Mouse (Mus musculus): Measurements from ENCODE around the gene Slco6c1.

Slco6c1 gene

GRCm38 (mm10) chr1:97128201-97128600 is at the start of gene Slco6c1:
Gene Slco6c1 (minus strand): TSS chr1:97128301.
- ChIA-PET CTCF (no interaction called here), POLR2A (no interaction called here)

GRCm38 (mm10) chr1:97038982-97039381 is 89.1 kb downstream of the Slco6c1 start:
- ChIA-PET CTCF (interaction anchor here (0.6 to 1.9 kb wide), 7 partner anchors 24 to 1438 kb away, joined by 3 to 9 read pairs (median 4); no protein-coding TSS in a partner anchor), POLR2A (no interaction called here)

DNA sequence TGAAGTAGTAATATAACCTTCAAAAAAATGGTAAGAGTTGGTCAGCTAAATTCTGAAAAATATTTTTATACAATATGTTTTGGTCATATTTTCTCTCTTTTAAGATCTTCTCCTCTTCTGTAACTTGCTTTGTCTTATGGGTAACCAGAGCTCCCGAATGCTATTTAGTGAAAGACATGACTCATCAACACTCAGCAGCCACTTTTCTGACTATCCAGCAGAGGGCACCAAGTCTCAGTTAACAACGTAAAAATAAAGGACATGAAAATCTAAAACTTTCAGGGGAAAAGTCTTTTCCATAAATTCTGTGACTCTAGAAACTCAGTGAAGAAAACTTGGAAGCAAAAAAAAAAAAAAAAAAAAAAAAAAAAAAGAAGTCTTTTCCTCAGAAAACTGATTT is 89.6 kb downstream of the Slco6c1 start:
- ChIA-PET CTCF (interaction anchor here (0.6 to 1.9 kb wide), 13 partner anchors 20 to 1438 kb away, joined by 3 to 13 read pairs (median 4); no protein-coding TSS in a partner anchor), POLR2A (no interaction called here)

DNA sequence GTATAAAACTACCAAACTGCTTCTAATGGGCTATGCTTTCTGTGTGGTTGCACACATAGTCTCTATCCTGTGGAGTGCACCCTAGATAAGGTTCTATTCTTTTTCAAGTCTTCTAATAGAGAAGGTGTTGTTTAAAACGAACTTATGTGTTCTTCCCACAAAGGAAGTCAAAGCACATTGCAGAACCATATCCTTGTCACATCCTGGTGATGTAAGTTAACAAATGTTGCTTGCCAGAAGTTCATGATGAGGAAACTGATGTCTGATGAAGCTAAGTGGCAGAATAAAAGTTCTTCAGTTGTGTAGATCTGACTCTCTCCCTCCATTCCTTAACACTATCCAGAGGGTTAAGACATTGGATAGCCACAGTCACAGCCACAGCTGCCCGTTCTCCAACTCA is 90.1 kb downstream of the Slco6c1 start:
- ChIA-PET POLR2A (no interaction called here), CTCF (interaction anchor here (0.6 to 1.9 kb wide), 9 partner anchors 19 to 950 kb away, joined by 3 to 13 read pairs (median 8); no protein-coding TSS in a partner anchor)

DNA sequence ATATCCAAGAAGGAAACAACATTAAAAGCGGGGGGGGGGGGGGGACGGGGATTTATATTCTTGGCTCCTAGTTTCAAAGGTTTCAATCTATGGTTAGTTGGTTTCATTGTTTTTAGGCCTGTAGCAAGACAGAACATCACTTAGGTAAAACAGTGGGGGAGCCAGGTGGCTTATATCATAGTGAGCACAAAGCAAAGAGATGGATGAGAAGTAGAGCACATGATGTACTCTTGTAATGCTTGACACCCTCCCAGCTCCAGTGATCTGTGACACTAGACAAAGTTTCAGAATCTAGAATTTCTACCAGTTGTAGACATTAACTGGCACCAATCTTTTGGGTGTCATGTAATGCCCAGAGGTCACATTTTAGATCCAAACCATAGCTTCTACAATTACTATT is 106.7 kb downstream of the Slco6c1 start:
- POLR2A ChIA-PET = interaction anchor here in 2 of 4 experiments (0.6 to 0.7 kb wide), 2 partner anchors 107 to 624 kb away, joined by 3 to 5 read pairs; no protein-coding TSS in a partner anchor
- CTCF ChIA-PET = interaction anchor here in 1 of 4 experiments (0.6 kb wide), 1 partner anchor 235 kb away, joined by 3 read pairs; no protein-coding TSS in a partner anchor

- CTCF ChIA-PET = interaction anchor here in 2 of 4 experiments (0.9 to 1.7 kb wide), 4 partner anchors 19 to 230 kb away, joined by 3 to 11 read pairs (median 3); no protein-coding TSS in a partner anchor
- POLR2A ChIA-PET = interaction anchor here in 1 of 4 experiments (1.3 kb wide), 1 partner anchor 172 kb away, joined by 3 read pairs; no protein-coding TSS in a partner anchor
Observed at GRCm38 (mm10) chr1:97019404-97019803, 108.7 kb downstream of the Slco6c1 start.

DNA sequence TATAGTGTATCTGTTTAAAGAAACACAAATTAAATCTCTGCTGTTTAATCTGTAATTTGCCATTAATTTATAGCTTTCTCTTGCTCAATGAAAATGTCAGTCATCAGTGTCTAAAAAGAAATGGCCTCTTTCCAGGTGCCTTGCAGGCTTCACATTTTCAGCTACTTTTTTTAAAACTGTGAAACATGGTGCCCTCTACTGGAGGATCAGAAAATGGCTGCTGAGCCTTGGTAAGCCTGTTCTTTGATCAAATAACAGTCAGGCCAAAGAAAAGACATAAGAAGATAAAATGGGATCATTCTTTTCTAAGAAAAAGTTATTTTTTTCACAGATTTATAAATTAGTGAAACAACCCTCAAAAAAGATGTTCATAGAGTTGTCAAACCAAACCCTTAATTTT is 109.1 kb downstream of the Slco6c1 start:
- POLR2A ChIA-PET = interaction anchor here in 2 of 4 experiments (0.6 to 1.3 kb wide), 2 partner anchors 170 to 171 kb away, joined by 3 read pairs; no protein-coding TSS in a partner anchor
- CTCF ChIA-PET = interaction anchor here in 3 of 4 experiments (0.6 to 1.7 kb wide), 7 partner anchors 10 to 253 kb away, joined by 3 to 11 read pairs (median 3); no protein-coding TSS in a partner anchor

Data from embryonic stem cell, embryonic (primary cell).